In genomic region chr2:157571224-157571832, GRCm38 (mm10) we compare ENCODE assay signal across 8 mouse cellular contexts. TPM values are rescaled to one million over a fixed set of nuclear protein-coding genes. Genes with fewer than 3 reads are reported as not detected.
A peak's percentile ranks its signal among the peaks of the same experiment; 100 is the strongest.
DNase-seq lines count a peak whose midpoint lies in the region; ATAC-seq and TF ChIP-seq lines count a peak whose summit lies in the region.

Blcap (minus strand) TSS chr2:157571274.

- H3K27me3 ChIP-seq in C2C12 (ENCODE audit: control insufficient read depth, insufficient read depth, insufficient read length), result peaks cover 6% of the 10 kb centered on the region
- no peaks in the 10 kb centered on the region for H3K27me3 ChIP-seq in intestine, postnatal 0 days (replicated peaks; ENCODE audit: control insufficient read depth, insufficient read depth, low read length)
- H3K27me3 ChIP-seq in limb, embryonic 13.5 days, result no peaks in the 10 kb centered on the region
- no peaks in the 10 kb centered on the region for H3K27me3 ChIP-seq in midbrain, embryonic 15.5 days (replicated peaks)

- H3K9me3 ChIP-seq in intestine, postnatal 0 days (ENCODE audit: control insufficient read depth), result no peaks in the 10 kb centered on the region
- H3K9me3 ChIP-seq in limb, embryonic 13.5 days, result no peaks in the 10 kb centered on the region
- no peaks in the 10 kb centered on the region for H3K9me3 ChIP-seq in midbrain, embryonic 15.5 days

- no peaks in the 10 kb centered on the region; the same call in 1 of the 2 replicates for H3K4me1 ChIP-seq in intestine, postnatal 0 days (replicated peaks; ENCODE audit: control insufficient read depth, insufficient read depth, low read length)
- H3K4me1 ChIP-seq in limb, embryonic 13.5 days, result peaks cover 13% of the 10 kb centered on the region
- peaks cover 16% of the 10 kb centered on the region for H3K4me1 ChIP-seq in midbrain, embryonic 15.5 days

- no peak within 1 kb of the TSS for H3ac ChIP-seq in C2C12 (ENCODE audit: control insufficient read depth, insufficient read length, low read depth)

- no peak within 1 kb of the TSS for H3K27ac ChIP-seq in intestine, postnatal 0 days (ENCODE audit: low read depth, low read length)
- no peak within 1 kb of the TSS for H3K27ac ChIP-seq in limb, embryonic 13.5 days
- no peak within 1 kb of the TSS for H3K27ac ChIP-seq in midbrain, embryonic 15.5 days

- H3K9ac ChIP-seq in intestine, postnatal 0 days (ENCODE audit: low read depth, low read length), result no peak within 1 kb of the TSS
- peak within 1 kb of the TSS; percentile 19; the same call in 1 of the 2 replicates for H3K9ac ChIP-seq in limb, embryonic 13.5 days
- H3K9ac ChIP-seq in midbrain, embryonic 15.5 days, result no peak within 1 kb of the TSS

- TF ChIP-seq CTCF in C2C12 (IDR thresholded peaks at IDR 0.05; ENCODE audit: control insufficient read depth, insufficient read depth, insufficient read length), result peak; percentile 30
- peak; percentile 92 for TF ChIP-seq CTCF in intestine, postnatal 0 days (IDR thresholded peaks at IDR 0.05; ENCODE audit: low read depth)

- peak; percentile 49 for DNase-seq in T-cell, adult 2 months (ENCODE audit: low spot score)
- DNase-seq in embryo, embryonic 9.5 days (ENCODE audit: extremely low spot score), result peak; percentile 67
- DNase-seq in heart, adult 11 months, result peak; percentile 85
- peak; percentile 59 for DNase-seq in thymus, postnatal 0 days (ENCODE audit: low spot score)

- H3K79me2 ChIP-seq in C2C12 (ENCODE audit: control insufficient read depth, insufficient read depth), result peaks cover under 1% of the 10 kb centered on the region

- WGBS in intestine, postnatal 0 days, result 13% methylated on average over 6 of the region's 6 CpGs
- WGBS in limb, embryonic 13.5 days, result 5% methylated on average over 6 of the region's 6 CpGs
- WGBS in midbrain, embryonic 15.5 days, result 11% methylated on average over 6 of the region's 6 CpGs

- no peak within 1 kb of the TSS for H3K4me2 ChIP-seq in intestine, postnatal 0 days (replicated peaks; ENCODE audit: low read depth)
- H3K4me2 ChIP-seq in limb, embryonic 13.5 days (replicated peaks), result no peak within 1 kb of the TSS
- H3K4me2 ChIP-seq in midbrain, embryonic 15.5 days, result no peak within 1 kb of the TSS

- no peaks in the 10 kb centered on the region for H3K36me3 ChIP-seq in C2C12 (ENCODE audit: control insufficient read depth, insufficient read depth)
- H3K36me3 ChIP-seq in intestine, postnatal 0 days (ENCODE audit: control insufficient read depth, insufficient read depth), result no peaks in the 10 kb centered on the region
- no peaks in the 10 kb centered on the region for H3K36me3 ChIP-seq in limb, embryonic 13.5 days
- H3K36me3 ChIP-seq in midbrain, embryonic 15.5 days (replicated peaks), result no peaks in the 10 kb centered on the region

- no peak for ATAC-seq in intestine, postnatal 0 days
- peak; percentile 44; the same call in 1 of the 2 replicates for ATAC-seq in limb, embryonic 13.5 days (ENCODE audit: low FRiP score, low read depth)
- ATAC-seq in midbrain, embryonic 15.5 days (replicated peaks), result no peak; the same call in 1 of the 2 replicates

- H3K79me3 ChIP-seq in C2C12 (ENCODE audit: low read depth), result no peaks in the 10 kb centered on the region

- no peak within 1 kb of the TSS for H3K4me3 ChIP-seq in C2C12 (ENCODE audit: insufficient read depth, poor library complexity, severe bottlenecking)
- H3K4me3 ChIP-seq in intestine, postnatal 0 days (ENCODE audit: low read depth, low read length), result no peak within 1 kb of the TSS
- H3K4me3 ChIP-seq in limb, embryonic 13.5 days, result no peak within 1 kb of the TSS
- H3K4me3 ChIP-seq in midbrain, embryonic 15.5 days, result no peak within 1 kb of the TSS

TF ChIP-seq in C2C12, 6 proteins besides CTCF, POLR2A, EP300 and RAD21:
- TF ChIP-seq USF1 (IDR thresholded peaks at IDR 0.05; ENCODE audit: low read depth), result no peak
- no peak for TF ChIP-seq MAX (IDR thresholded peaks at IDR 0.05)
- TF ChIP-seq MYOG (IDR thresholded peaks at IDR 0.05; ENCODE audit: control insufficient read depth, extremely low read depth, insufficient read length), result no peak
- no peak for TF ChIP-seq FOSL1 (IDR thresholded peaks at IDR 0.05; ENCODE audit: insufficient read depth, low read length, poor library complexity, severe bottlenecking)
- no peak for TF ChIP-seq CEBPB (IDR thresholded peaks at IDR 0.05; ENCODE audit: low read depth)
- TF ChIP-seq MYOD1 (IDR thresholded peaks at IDR 0.05; ENCODE audit: control insufficient read depth, insufficient read length, low read depth), result no peak

RNA-seq across cellular contexts. Expression of gene Blcap, which starts in this region (rescaled TPM):
- 25.2 TPM for polyA plus RNA-seq in C2C12 (2012; fragmentation: generic; extraction: Trizol)
- polyA plus RNA-seq in intestine, postnatal 0 days (2015; fragmentation: Nextera tagmentation; extraction: Ambion mirVana), result 29.7 and 31.5 TPM in 2 replicates
- polyA plus RNA-seq in limb, embryonic 13.5 days (2015; fragmentation: Nextera tagmentation; extraction: Ambion mirVana), result 71.0 and 71.6 TPM in 2 replicates
- 332 and 336 TPM in 2 replicates for polyA plus RNA-seq in midbrain, embryonic 15.5 days (2015; fragmentation: Nextera tagmentation; extraction: Ambion mirVana)
- polyA plus RNA-seq in thymus, postnatal 0 days (2015; fragmentation: Nextera tagmentation; extraction: Ambion mirVana), result 27.8 and 28.6 TPM in 2 replicates
